Mouse (Mus musculus): Measurements from ENCODE around the gene Nrxn2.

Nrxn2 gene

DNA sequence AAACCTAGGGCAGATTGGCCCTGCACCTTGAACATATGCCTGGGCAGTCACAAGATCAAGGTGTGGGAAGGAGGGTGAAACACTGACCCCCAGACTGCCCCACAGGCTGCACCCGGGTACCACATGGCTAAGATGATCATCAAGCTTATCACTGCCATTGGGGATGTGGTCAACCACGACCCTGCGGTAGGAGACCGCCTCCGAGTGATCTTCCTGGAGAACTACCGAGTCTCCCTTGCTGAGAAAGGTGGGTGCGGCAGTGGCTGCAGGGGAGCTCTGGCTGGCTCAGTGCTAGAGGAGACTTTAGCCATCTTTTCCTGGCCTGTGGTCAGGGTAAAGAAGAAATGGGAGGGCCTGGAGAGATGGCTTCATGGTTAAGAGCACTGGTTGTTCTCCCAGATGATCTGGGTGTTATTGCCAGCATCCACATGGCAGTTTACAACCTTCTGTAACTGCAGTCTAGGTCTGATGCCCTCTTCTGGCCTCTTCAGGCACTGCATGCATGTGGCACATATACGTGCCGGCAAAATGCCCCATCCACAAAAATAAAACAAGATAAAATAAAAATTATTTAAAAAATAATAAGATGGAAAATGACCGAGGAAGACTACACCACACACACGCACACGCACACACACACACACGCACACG, 25.7 kb upstream of the Nrxn2 start:
- no peak for DNase-seq

DNA sequence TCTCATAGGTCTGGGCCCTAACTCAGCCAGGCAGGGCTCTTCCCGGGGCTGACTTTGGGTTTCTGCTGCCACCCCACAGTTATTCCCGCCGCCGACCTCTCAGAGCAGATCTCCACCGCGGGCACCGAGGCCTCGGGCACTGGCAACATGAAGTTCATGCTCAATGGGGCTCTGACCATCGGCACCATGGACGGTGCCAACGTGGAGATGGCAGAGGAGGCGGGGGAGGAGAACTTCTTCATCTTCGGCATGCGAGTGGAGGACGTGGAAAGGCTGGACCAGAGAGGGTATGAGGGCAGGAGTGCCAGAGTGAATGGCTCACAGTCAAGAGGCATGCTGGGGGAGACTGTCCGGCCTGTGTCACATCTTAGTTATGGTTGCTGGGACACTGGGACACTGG, 24.9 kb upstream of the Nrxn2 start:
- no peak for DNase-seq

DNA sequence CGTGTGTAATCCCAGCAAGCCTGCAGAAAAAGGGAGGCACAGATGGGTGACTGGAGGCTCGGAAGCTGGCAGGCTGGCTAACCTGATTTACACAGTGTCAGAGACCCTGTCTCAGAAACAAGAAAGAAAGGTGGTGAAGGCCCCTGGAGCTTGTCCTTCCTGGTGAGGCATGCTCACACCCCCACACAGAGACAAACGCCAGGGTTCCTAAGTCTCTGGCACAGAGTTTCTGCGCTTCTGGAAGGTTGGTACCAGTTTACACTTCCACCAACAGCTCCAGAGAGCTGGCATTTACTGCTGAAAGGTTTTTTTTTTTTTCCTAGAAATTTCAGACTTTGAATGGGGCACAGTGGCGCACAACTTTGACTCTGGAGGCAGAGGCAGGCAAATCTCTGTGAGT, 22.3 kb upstream of the Nrxn2 start:
- no peak for DNase-seq

DNA sequence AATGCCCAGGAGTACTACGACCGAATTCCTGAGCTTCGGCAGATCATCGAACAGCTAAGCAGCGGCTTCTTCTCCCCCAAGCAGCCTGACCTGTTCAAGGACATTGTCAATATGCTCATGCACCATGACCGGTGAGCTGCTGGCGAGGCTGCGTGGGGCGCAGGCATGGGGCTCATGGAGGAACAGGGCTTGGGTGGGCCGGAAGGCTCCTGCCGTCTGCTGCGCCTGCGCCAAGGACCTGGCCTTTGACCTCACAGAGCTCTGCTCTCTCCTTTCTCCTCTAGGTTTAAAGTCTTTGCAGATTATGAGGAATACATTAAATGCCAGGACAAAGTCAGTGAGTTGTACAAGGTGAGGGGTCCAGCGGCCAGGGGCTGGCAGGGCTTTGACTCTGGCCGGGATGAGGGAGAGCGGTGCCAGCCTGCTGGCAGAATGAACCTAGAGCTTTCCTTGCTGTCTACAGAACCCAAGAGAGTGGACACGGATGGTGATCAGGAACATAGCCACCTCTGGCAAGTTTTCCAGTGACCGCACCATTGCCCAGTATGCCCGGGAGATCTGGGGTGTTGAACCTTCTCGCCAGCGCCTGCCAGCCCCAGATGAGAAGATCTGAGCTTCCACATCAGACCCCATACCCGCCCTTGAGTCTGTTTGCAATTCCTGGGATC, 20.8 kb upstream of the Nrxn2 start:
- DNase-seq = peak; percentile 45 to 63

DNA sequence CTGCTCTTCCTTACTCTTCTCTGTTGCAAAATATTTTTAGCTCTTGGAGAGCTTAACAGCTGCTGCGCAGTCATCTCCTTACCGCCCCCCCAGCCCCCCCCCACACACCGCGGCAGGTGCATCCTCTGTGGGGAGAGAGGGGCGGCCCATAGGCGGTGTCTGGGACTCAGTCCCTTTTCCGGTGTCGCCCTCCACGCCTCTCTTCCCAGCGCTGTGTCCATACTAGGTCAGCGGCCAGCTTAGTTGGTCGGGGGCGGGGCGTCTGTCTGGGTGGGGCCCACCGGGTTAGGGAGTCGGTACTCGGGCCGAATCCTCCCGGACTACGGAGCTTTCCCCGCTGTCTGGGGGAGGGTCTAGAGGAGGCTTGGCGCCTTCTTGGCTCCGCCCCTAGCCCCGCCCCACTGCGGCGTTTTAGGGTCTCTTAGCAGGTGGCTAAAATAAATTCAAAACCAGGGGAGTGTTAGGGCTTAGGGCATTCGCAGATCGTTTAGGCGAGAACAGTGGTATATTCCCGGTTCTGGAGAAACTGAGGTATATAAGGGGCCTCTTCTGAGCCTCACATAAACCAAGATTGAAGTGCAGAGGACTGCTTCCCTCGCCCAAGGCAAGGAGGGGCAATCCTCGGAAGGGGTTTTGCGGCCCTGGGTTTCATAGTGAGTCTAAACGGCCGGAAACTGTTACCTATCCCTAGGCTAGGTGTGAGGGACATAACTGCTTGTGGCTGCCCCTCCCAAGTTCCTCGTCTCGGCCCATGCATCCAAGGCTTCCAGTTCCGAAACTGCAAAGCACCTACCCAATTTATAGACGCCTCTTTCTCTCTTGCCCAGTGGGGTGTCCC, 19.9 kb upstream of the Nrxn2 start:
- DNase-seq = peak; percentile 79 to 84

GRCm38 (mm10) chr19:6399285-6400095, 19.0 kb upstream of the Nrxn2 start, which contains the start of gene Rasgrp2:
TSS of gene Rasgrp2 (plus strand) at chr19:6399340.
- peak; percentile 77 to 82 for DNase-seq

- DNase-seq = peak in 1 of 2 experiments; percentile 39
Observed at GRCm38 (mm10) chr19:6400096-6401086, 18.1 kb upstream of the Nrxn2 start.

- DNase-seq = peak; percentile 82 to 88
Observed at GRCm38 (mm10) chr19:6401131-6401815, 17.3 kb upstream of the Nrxn2 start.

GRCm38 (mm10) chr19:6401951-6402350, 16.6 kb upstream of the Nrxn2 start:
- DNase-seq = peak; percentile 68 to 77

DNA sequence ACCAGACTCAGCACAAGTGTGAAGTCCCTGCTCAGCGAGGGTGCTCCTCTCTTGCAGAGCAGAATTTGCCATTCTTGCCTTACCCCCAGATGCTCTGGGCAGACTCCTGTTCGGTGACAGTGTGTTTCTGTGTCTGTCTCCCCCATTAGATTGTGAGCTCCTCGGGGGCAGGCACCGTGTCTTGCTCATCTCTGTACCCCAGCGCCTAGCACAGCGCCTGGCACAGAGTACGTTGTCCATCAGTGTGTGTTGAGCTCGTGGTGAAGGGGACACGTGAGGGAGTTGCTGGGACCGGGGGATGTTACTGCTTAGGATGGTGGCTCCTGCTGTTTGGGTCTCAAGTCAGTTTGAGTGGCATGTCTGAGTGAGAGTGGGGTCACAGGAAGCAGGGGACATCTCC, 14.7 kb upstream of the Nrxn2 start:
- no peak for DNase-seq

- DNase-seq = no peak
Observed at GRCm38 (mm10) chr19:6405433-6405832, 13.1 kb upstream of the Nrxn2 start.

DNA sequence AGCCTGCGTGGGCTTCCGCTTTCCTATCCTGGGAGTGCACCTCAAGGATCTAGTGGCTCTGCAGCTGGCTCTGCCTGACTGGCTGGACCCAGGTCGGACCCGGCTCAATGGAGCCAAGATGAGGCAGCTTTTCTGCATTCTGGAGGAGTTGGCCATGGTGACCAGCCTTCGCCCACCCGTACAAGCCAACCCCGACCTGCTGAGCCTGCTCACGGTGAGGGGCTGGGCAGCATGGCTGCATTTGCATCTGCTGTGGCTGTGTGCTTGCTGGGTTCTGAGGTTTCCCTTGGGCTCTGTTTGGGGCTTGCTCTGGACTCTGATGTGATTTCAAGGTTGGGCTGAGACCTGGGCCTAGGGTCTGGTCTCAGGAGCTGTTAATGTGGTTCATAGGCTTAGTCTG, 11.4 kb upstream of the Nrxn2 start:
- DNase-seq = no peak

- no peak for DNase-seq
Observed at GRCm38 (mm10) chr19:6407816-6408510, 10.6 kb upstream of the Nrxn2 start.

- peak in 1 of 2 experiments; percentile 32 for DNase-seq
Observed at GRCm38 (mm10) chr19:6408749-6409148, 9.8 kb upstream of the Nrxn2 start.

DNA sequence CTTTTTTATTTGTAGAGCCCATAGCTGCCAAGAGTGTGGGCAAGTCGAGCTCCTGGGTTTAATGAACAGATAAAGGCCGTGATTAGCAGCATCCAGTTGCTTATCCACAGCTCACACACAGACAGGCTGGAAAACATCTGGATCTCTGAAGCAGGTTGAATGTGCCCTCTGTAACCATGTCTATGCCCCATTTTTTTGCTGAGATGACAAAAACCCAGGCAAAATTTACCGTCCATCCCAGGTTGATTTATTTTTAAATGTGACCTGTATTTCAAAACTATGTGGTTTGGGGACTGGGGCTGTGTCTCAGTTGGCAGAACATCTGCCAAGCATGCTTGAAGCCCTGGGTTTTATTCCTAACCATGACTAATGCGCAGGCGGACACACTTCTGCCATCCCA, 9.4 kb upstream of the Nrxn2 start:
- DNase-seq = no peak

DNA sequence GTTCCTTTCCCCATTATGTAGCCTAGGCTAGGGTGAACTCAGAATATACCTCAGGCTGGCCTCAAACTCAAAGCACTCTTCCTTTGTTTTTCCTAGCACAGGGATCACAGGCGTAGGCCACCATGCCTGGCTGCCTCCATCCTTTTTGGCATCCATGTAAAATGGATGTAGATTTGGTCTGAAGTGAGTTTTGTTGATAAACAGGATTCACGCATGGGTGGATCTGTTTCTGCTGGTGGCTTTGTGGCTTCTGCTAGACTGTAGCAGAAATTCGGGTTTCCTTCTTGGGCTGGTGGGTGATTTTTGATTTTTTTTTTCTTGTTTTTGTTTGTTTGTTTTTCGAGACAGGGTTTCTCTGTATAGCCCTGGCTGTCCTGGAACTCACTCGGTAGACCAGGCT, 8.6 kb upstream of the Nrxn2 start:
- no peak for DNase-seq

DNA sequence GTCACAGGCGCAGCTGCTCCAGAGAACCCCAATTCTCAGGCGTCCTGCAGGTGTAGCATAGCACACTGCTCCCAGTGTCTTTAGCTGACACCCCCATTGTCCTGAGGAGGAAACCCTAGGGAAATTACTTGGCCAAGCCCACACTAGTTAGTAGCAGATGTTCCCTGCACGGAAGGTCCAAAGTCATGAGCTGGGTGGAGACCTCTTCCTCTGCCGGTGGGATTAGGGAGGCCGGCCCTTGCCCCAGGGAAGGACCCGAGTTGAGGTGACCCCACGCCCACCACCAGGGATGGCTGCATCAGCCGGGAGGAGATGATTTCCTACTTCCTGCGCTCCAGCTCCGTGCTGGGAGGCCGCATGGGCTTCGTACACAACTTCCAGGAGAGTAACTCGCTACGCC, 5.7 kb upstream of the Nrxn2 start:
- DNase-seq = no peak

- peak; percentile 50 to 55 for DNase-seq
Observed at GRCm38 (mm10) chr19:6415454-6415853, 3.1 kb upstream of the Nrxn2 start.

GRCm38 (mm10) chr19:6416124-6416770, 2.3 kb upstream of the Nrxn2 start:
- no peak for DNase-seq

All from kidney, postnatal 36 days (tissue).